Mouse (Mus musculus): ENCODE measurements at regions not wholly inside any gene's neighbourhood (a gene's known extent, or its start where the extent isn't known, plus 50 kb on each side); places are given as distances from the start of the nearest gene placed in this dataset.

DNA sequence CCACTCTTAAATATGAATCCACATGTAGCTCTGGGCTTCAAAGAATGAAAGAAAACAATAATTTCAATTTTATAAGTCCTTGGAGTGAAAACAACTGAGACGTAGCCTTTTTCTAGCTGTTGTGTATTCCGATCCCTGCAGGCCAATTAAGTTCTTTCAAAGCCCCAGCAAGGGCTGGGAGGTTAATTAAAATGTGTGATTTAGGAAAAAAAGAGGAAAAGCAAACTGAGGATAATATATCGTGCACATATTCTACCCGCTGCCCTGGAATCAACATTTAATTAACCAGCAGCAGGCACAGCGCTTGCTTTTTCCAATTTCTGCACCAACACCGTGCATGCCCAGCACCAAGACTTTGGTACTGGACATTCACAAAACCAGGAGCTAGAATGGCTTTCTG is 167.0 kb downstream of the Nectin3 start:
- 77% methylated on average over 6 of the region's 6 CpGs for WGBS

GRCm38 (mm10) chr16:46299079-46299721 is 144.3 kb upstream of the Gm4737 start:
- no peak overlapping the region for H3K4me3 ChIP-seq (ENCODE audit: low read depth, low read length)
- no peaks in the 10 kb centered on the region for H3K9me3 ChIP-seq (ENCODE audit: control insufficient read depth, low read length)
- H3K36me3 ChIP-seq (ENCODE audit: control insufficient read depth, insufficient read depth, low read length) = no peaks in the 10 kb centered on the region
- no peak overlapping the region for H3K9ac ChIP-seq (ENCODE audit: low read depth, low read length)
- H3K4me1 ChIP-seq (ENCODE audit: control insufficient read depth, insufficient read depth, low read length) = no peaks in the 10 kb centered on the region
- H3K27me3 ChIP-seq (replicated peaks; ENCODE audit: control insufficient read depth, insufficient read depth, low read length) = no peaks in the 10 kb centered on the region
- H3K4me2 ChIP-seq (ENCODE audit: low read depth, low read length) = no peak overlapping the region
- DNase-seq (ENCODE audit: low spot score) (no peak), ATAC-seq (ENCODE audit: low read depth) (no peak)
- 69% methylated on average over 3 of the region's 3 CpGs for whole genome bisulfite sequencing
- H3K27ac ChIP-seq (replicated peaks; ENCODE audit: low read depth, low read length) = no peak overlapping the region

More for the DNA sequence above, 167.0 kb downstream of the Nectin3 start:
- no peak overlapping the region for H3K4me2 ChIP-seq (ENCODE audit: low read depth, low read length)
- no peak overlapping the region for H3K9ac ChIP-seq (ENCODE audit: low read depth, low read length)
- no peaks in the 10 kb centered on the region for H3K4me1 ChIP-seq (ENCODE audit: control insufficient read depth, insufficient read depth, low read length)
- H3K36me3 ChIP-seq (ENCODE audit: control insufficient read depth, insufficient read depth, low read length) = no peaks in the 10 kb centered on the region
- peak; percentile 10 for DNase-seq (ENCODE audit: low spot score)
- no peaks in the 10 kb centered on the region for H3K9me3 ChIP-seq (ENCODE audit: control insufficient read depth, low read length)
- no peak; the same call in 1 of the 2 replicates for ATAC-seq (ENCODE audit: low read depth)
- H3K27me3 ChIP-seq (replicated peaks; ENCODE audit: control insufficient read depth, insufficient read depth, low read length) = no peaks in the 10 kb centered on the region
- H3K4me3 ChIP-seq (ENCODE audit: low read depth, low read length) = no peak overlapping the region
- H3K27ac ChIP-seq (replicated peaks; ENCODE audit: low read depth, low read length) = no peak overlapping the region

DNA sequence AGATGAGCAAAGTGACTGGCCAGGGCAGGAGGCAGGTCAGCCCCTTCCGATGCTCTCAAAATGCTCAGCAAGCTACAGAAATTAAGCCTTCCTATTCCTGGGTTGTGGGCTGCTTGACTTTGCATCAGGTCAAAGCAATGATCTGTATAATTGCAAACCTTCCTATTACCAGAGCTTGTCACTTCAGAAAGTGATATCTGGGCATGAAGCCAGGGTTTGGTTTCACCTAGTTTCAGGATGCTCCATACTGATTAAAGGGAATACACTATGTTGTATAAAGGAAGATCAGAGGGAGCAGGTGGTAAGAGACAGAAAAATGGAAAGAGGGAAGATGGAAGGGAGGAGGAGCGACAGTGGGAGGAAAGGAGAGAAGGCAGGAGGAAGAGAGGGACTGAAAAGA is 142.3 kb upstream of the Gm4737 start:
- DNase-seq (ENCODE audit: low spot score) (no peak), ATAC-seq (ENCODE audit: low read depth) (no peak)
- no peak overlapping the region for H3K27ac ChIP-seq (replicated peaks; ENCODE audit: low read depth, low read length)
- no peaks in the 10 kb centered on the region for H3K27me3 ChIP-seq (replicated peaks; ENCODE audit: control insufficient read depth, insufficient read depth, low read length)
- 79% methylated on average over 2 of the region's 2 CpGs for WGBS
- no peaks in the 10 kb centered on the region for H3K4me1 ChIP-seq (ENCODE audit: control insufficient read depth, insufficient read depth, low read length)
- H3K9me3 ChIP-seq (ENCODE audit: control insufficient read depth, low read length) = no peaks in the 10 kb centered on the region
- H3K36me3 ChIP-seq (ENCODE audit: control insufficient read depth, insufficient read depth, low read length) = no peaks in the 10 kb centered on the region
- H3K9ac ChIP-seq (ENCODE audit: low read depth, low read length) = no peak overlapping the region
- no peak overlapping the region for H3K4me2 ChIP-seq (ENCODE audit: low read depth, low read length)
- H3K4me3 ChIP-seq (ENCODE audit: low read depth, low read length) = no peak overlapping the region

GRCm38 (mm10) chr16:46296412-46296811 is 141.5 kb upstream of the Gm4737 start:
- H3K4me1 ChIP-seq (ENCODE audit: control insufficient read depth, insufficient read depth, low read length) = no peaks in the 10 kb centered on the region
- no peaks in the 10 kb centered on the region for H3K36me3 ChIP-seq (ENCODE audit: control insufficient read depth, insufficient read depth, low read length)
- H3K9ac ChIP-seq (ENCODE audit: low read depth, low read length) = no peak overlapping the region
- no peaks in the 10 kb centered on the region for H3K9me3 ChIP-seq (ENCODE audit: control insufficient read depth, low read length)
- 63% methylated on average over 2 of the region's 2 CpGs for WGBS
- H3K4me2 ChIP-seq (ENCODE audit: low read depth, low read length) = no peak overlapping the region
- no peaks in the 10 kb centered on the region for H3K27me3 ChIP-seq (replicated peaks; ENCODE audit: control insufficient read depth, insufficient read depth, low read length)
- no peak overlapping the region for H3K27ac ChIP-seq (replicated peaks; ENCODE audit: low read depth, low read length)
- H3K4me3 ChIP-seq (ENCODE audit: low read depth, low read length) = no peak overlapping the region
- DNase-seq (ENCODE audit: low spot score) (no peak), ATAC-seq (ENCODE audit: low read depth) (no peak)

DNA sequence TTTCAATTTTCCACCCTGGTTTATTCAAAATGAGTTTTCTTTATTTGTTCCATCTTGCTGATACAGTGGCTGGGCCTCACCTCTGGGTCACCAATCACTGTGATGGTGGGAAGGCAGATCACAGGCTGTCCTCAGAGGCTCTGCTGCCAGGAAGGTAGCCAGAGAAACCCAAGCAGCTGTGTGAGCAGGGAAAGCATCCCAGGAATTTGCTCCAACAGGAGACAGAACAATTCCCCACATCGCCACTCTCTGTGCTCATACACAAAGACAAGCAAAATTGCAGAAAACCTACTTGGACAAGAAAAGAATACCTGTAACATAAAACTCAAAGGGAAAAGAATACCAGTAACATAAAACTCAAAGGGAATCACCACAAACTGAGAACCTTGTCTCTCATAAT is 139.0 kb upstream of the Gm4737 start:
- Histone ChIP-seq H3K4me1 (ENCODE audit: control insufficient read depth, insufficient read depth, low read length) (no peaks in the 10 kb centered on the region), H3K9me3 (ENCODE audit: control insufficient read depth, low read length) (no peaks in the 10 kb centered on the region), H3K9ac (ENCODE audit: low read depth, low read length) (no peak overlapping the region), H3K27me3 (replicated peaks; ENCODE audit: control insufficient read depth, insufficient read depth, low read length) (no peaks in the 10 kb centered on the region), H3K36me3 (ENCODE audit: control insufficient read depth, insufficient read depth, low read length) (no peaks in the 10 kb centered on the region), H3K4me2 (ENCODE audit: low read depth, low read length) (no peak overlapping the region), H3K27ac (replicated peaks; ENCODE audit: low read depth, low read length) (no peak overlapping the region), H3K4me3 (ENCODE audit: low read depth, low read length) (no peak overlapping the region)
- DNase-seq (ENCODE audit: low spot score) (peak; percentile 50), ATAC-seq (ENCODE audit: low read depth) (peak; percentile 78; the same call in 1 of the 2 replicates)
- 25% methylated on average over 1 of the region's 1 CpGs for WGBS

DNA sequence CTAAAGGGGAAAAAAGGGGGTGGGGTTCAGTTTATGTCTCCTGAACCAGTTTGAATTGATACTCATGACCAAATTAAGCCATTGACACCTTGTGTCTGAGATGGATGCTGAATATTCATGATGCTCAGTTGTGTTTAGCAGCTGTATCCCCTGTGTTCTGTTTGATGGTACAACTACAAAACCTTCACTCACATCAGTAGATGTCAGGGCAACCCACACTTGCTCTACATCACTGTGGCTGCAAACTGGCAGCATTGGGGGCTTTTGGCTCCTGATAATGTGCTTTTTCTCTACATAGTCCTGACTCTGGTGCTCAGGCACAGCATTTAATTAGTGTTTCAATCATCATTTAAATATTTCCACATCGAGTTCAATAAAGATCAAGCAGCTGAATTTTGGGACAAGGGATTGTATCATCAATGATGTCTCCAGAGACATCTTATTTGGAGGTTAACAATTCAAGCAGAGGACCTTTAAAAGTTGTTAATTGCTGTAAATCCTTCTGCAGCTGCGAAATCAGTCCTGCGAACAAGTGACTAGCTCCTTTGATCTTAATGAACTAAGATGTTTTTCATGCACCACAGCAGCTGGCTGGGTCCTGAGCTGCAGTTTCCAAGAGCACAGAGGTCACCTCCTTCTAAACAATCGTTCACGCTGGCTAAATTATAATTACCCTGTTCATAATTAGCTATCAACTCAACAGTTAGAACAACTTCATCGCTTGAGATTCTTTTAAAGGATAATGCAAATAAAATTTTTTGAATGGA is 136.4 kb upstream of the Gm4737 start:
- Histone ChIP-seq H3K9me3 (ENCODE audit: control insufficient read depth, low read length) (no peaks in the 10 kb centered on the region), H3K36me3 (ENCODE audit: control insufficient read depth, insufficient read depth, low read length) (no peaks in the 10 kb centered on the region), H3K9ac (ENCODE audit: low read depth, low read length) (no peak overlapping the region), H3K4me2 (ENCODE audit: low read depth, low read length) (no peak overlapping the region), H3K27me3 (replicated peaks; ENCODE audit: control insufficient read depth, insufficient read depth, low read length) (no peaks in the 10 kb centered on the region), H3K4me3 (ENCODE audit: low read depth, low read length) (no peak overlapping the region), H3K4me1 (ENCODE audit: control insufficient read depth, insufficient read depth, low read length) (no peaks in the 10 kb centered on the region), H3K27ac (replicated peaks; ENCODE audit: low read depth, low read length) (no peak overlapping the region)
- DNase-seq (ENCODE audit: low spot score) (peak; percentile 34), ATAC-seq (ENCODE audit: low read depth) (no peak)
- 48% methylated on average over 6 of the region's 6 CpGs for WGBS

GRCm38 (mm10) chr16:46290199-46290598 is 135.3 kb upstream of the Gm4737 start:
- H3K27me3 ChIP-seq (replicated peaks; ENCODE audit: control insufficient read depth, insufficient read depth, low read length) = no peaks in the 10 kb centered on the region
- peak; percentile 85 for ATAC-seq (ENCODE audit: low read depth)
- H3K4me3 ChIP-seq (ENCODE audit: low read depth, low read length) = no peak overlapping the region
- no peak overlapping the region for H3K4me2 ChIP-seq (ENCODE audit: low read depth, low read length)
- H3K9me3 ChIP-seq (ENCODE audit: control insufficient read depth, low read length) = no peaks in the 10 kb centered on the region
- H3K9ac ChIP-seq (ENCODE audit: low read depth, low read length) = no peak overlapping the region
- no peaks in the 10 kb centered on the region for H3K4me1 ChIP-seq (ENCODE audit: control insufficient read depth, insufficient read depth, low read length)
- WGBS = 56% methylated on average over 2 of the region's 2 CpGs
- no peak overlapping the region for H3K27ac ChIP-seq (replicated peaks; ENCODE audit: low read depth, low read length)
- DNase-seq (ENCODE audit: low spot score) = peak; percentile 84
- H3K36me3 ChIP-seq (ENCODE audit: control insufficient read depth, insufficient read depth, low read length) = no peaks in the 10 kb centered on the region

DNA sequence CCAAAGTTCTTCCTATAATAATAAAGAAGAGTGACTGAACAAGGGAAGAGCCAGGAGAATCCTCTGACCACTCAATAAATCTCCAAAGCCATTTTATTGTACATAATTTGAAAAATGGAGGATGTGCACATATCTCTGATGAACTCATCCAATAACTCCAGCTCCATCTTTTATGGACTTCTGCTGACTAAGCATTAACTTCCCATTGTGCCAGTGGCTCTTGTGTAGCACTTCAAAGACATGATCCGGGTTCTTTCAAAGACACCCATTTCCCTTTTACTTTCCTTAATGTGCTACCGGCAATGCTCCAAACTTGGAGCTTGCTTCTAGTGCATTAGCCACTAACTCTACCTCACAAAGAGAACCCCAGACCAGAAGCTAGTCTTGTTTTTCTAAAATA is 112.7 kb upstream of the Gm4737 start:
- Histone ChIP-seq H3K9ac (ENCODE audit: low read depth, low read length) (no peak overlapping the region), H3K27me3 (replicated peaks; ENCODE audit: control insufficient read depth, insufficient read depth, low read length) (no peaks in the 10 kb centered on the region), H3K27ac (replicated peaks; ENCODE audit: low read depth, low read length) (no peak overlapping the region), H3K9me3 (ENCODE audit: control insufficient read depth, low read length) (no peaks in the 10 kb centered on the region), H3K36me3 (ENCODE audit: control insufficient read depth, insufficient read depth, low read length) (no peaks in the 10 kb centered on the region), H3K4me3 (ENCODE audit: low read depth, low read length) (no peak overlapping the region), H3K4me1 (ENCODE audit: control insufficient read depth, insufficient read depth, low read length) (no peaks in the 10 kb centered on the region), H3K4me2 (ENCODE audit: low read depth, low read length) (no peak overlapping the region)
- DNase-seq (ENCODE audit: low spot score) (no peak), ATAC-seq (ENCODE audit: low read depth) (no peak)
- WGBS = 94% methylated on average over 2 of the region's 2 CpGs

DNA sequence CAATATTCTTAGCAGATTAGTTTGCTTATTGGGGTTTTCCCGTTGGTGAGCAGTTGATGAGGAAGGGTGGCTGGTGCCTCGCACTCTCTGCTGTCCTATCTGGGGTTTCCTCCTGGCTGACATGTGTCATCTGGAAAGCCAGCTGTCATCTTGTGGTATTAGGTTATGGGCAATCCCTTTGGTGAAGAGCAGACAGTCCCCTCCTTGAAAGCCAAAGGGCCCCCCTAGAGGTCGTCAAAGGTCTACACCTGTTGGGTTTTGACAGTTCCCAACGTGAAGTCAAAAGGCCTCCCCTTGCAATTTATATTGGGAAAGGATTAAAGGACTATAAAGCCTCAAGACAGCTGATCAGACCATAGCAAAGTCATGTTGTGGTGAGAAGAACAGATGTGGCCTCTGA is 96.8 kb upstream of the Gm4737 start:
- Histone ChIP-seq H3K36me3 (ENCODE audit: control insufficient read depth, insufficient read depth, low read length) (no peaks in the 10 kb centered on the region), H3K4me2 (ENCODE audit: low read depth, low read length) (no peak overlapping the region), H3K9ac (ENCODE audit: low read depth, low read length) (no peak overlapping the region), H3K4me1 (ENCODE audit: control insufficient read depth, insufficient read depth, low read length) (no peaks in the 10 kb centered on the region), H3K27ac (replicated peaks; ENCODE audit: low read depth, low read length) (no peak overlapping the region), H3K9me3 (ENCODE audit: control insufficient read depth, low read length) (no peaks in the 10 kb centered on the region), H3K27me3 (replicated peaks; ENCODE audit: control insufficient read depth, insufficient read depth, low read length) (no peaks in the 10 kb centered on the region), H3K4me3 (ENCODE audit: low read depth, low read length) (no peak overlapping the region)
- ATAC-seq (ENCODE audit: low read depth) (peak; percentile 70; the same call in 1 of the 2 replicates), DNase-seq (ENCODE audit: low spot score) (peak; percentile 51)
- 61% methylated on average over 4 of the region's 4 CpGs for WGBS

Data from embryonic facial prominence, embryonic 14.5 days (tissue).